Mouse (Mus musculus): Measurements from ENCODE around the gene Gm14226.

DNA sequence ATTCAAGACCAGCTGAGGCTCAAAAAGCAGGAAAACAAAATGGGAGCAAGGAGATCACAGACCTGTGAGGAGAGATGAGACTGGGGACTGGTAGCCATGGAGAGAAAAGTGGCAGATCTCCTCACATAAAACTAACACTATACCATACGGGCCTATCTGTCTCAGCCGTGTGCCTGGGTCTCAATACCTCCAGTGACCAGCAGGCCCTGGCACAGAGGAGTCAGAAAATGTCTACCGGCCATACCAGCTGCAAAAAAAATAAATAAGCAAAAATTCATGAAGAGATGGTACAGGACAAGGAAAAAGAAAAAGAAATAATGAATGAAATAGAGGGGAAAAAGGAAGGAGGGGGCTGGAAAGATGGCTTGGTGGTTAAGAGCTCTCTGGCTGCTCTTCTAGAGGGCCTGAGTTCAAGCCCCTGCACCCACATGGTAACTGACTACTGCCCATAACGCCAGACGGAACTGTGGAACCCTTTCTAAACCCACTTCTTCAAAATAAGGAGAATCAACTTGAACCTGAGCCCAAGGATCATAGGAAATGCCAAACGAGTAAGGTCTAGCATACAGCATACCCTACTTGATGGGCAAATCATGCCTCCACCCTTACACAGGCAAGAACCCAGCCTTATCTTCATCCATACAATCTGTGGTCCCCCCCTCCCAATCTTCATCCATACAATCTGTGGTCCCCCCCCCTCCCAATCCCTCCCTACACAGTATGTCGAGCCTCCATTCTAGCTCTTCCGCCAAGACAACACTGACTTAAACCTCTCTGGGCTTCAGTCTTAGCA is 54.5 kb downstream of the Gm14226 start:
- TF ChIP-seq FLI1 (IDR thresholded peaks at IDR 0.05; ENCODE audit: low read length) (no peak), GATA1 (IDR thresholded peaks at IDR 0.05; ENCODE audit: borderline replicate concordance, low read length) (no peak)

All from megakaryocyte, embryonic 14.5 days (primary cell).